Mouse (Mus musculus) CH12.LX (cell line): Measurements from ENCODE around the gene Stap2.

Experiments used
- CHD1 ChIP-seq: IDR thresholded peaks from 2 replicates; pipeline ENCODE4 v1.6.1; 2012; ENCODE audit warnings: low read depth, low read length, improper control_type of control experiment, inconsistent platforms
- CTCF ChIP-seq, 2 experiments: IDR thresholded peaks in 1 of 2; conservative IDR thresholded peaks in 1 of 2; 2 replicates each; pipeline ENCODE4 v1.5.1; 2011 to 2012; ENCODE audit warnings: low read depth in 2 of 2, low read length in 2 of 2, improper control_type of control experiment in 1 of 2, inconsistent platforms in 1 of 2, mild to moderate bottlenecking in 1 of 2, moderate library complexity in 1 of 2
- EP300 ChIP-seq: IDR thresholded peaks from 2 replicates; pipeline ENCODE4 v1.6.1; 2011; ENCODE audit warnings: low read length, improper control_type of control experiment
- ETS1 ChIP-seq: conservative IDR thresholded peaks from 2 replicates; pipeline ENCODE4 v1.6.1; 2012; ENCODE audit warnings: low read depth, mild to moderate bottlenecking, inconsistent platforms, low read length, improper control_type of control experiment, moderate library complexity
- GABPA ChIP-seq: IDR thresholded peaks from 2 replicates; pipeline ENCODE4 v1.6.1; 2012; ENCODE audit warnings: low read depth, low read length, improper control_type of control experiment, inconsistent platforms; ENCODE audit not compliant: insufficient replicate concordance
- JUN ChIP-seq: IDR thresholded peaks from 2 replicates; pipeline ENCODE4 v1.6.1; 2011; ENCODE audit warnings: low read depth, mild to moderate bottlenecking, low read length, improper control_type of control experiment, moderate library complexity; ENCODE audit not compliant: insufficient read depth
- POLR2A ChIP-seq: IDR thresholded peaks from 2 replicates; pipeline ENCODE4 v1.6.1; 2011; ENCODE audit warnings: low read depth, mild to moderate bottlenecking, improper control_type of control experiment, low read length
- POLR2AphosphoS2 ChIP-seq: IDR thresholded peaks from 2 replicates; pipeline ENCODE4 v1.6.1; 2011; ENCODE audit warnings: low read depth, low read length, improper control_type of control experiment
- TCF12 ChIP-seq: IDR thresholded peaks from 2 replicates; pipeline ENCODE4 v1.6.1; 2014; ENCODE audit warnings: low read depth, mild to moderate bottlenecking, inconsistent platforms, low read length, improper control_type of control experiment
- ZC3H11A ChIP-seq: IDR thresholded peaks from 2 replicates; pipeline ENCODE4 v1.6.1; 2012; ENCODE audit warnings: low read depth, mild to moderate bottlenecking, inconsistent platforms, low read length, improper control_type of control experiment
- ZMIZ1 ChIP-seq: IDR thresholded peaks from 2 replicates; pipeline ENCODE4 v1.6.1; 2012; ENCODE audit warnings: low read depth, mild to moderate bottlenecking, inconsistent platforms, low read length, improper control_type of control experiment

DNA sequence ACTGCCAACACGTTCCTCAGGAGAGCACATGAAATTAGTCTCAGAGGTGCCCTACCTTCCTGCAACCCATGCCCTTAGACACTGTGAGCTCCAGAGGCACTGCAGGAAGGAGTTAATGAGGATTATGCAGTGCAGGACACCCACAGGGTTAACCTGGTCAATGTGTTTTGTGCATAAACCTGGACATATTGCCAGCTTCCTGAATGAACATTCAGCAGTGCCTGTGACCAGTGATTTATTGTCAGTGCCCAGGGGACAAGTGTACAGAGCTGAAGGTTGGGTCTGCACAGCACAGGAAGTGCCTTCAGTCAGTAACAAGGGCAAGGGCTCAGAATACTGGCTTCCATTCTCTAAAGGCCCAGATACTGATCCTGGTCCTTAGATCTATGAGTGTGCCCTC lies 21.5 kb upstream of the Stap2 start:
- TF ChIP-seq CTCF (conservative IDR thresholded peaks at IDR 0.05 in 1 of 2, IDR thresholded peaks at IDR 0.05 in 1 of 2; ENCODE audit: low read depth in 2 of 2, low read length in 2 of 2) (no peak), GABPA (no peak), EP300 (no peak), ETS1 (no peak), ZMIZ1 (no peak), JUN (no peak), POLR2A (no peak), POLR2AphosphoS2 (no peak), TCF12 (no peak), CHD1 (no peak), ZC3H11A (no peak)
